Mouse (Mus musculus): ENCODE measurements around the gene Mpo.

Gene Mpo

DNA sequence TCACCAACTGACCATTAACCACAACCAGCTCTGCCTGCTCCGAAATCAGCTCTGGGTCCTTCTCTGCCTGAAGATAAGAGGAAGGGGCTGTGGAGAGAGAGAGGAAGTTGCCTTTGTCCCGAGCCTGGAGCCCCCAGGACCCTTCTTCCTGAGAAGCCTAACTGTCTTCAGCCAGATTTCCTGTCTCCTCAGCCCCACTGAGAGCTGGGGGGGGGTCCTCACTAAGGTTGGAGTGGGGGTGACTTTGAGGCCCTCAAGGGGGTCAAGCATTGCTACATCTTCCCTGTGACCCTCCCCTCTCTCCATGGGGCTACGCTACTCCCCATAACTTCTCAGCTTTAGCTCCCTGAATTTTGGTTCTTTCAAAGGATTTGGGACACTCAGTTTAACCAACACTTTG lies at the start of gene Mpo:
Gene Mpo, plus strand, starts transcription at position 122 of the 400 bp plus-strand sequence.
- no peak for DNase-seq (ENCODE audit: low read depth in 2 of 2, low spot score in 2 of 2)

- no peak for DNase-seq (ENCODE audit: low read depth in 2 of 2, low spot score in 2 of 2)
Observed at GRCm38 (mm10) chr11:87743691-87744090, 49.7 kb upstream of the Mpo start.

GRCm38 (mm10) chr11:87744964-87745363 lies 48.4 kb upstream of the Mpo start:
- peak; percentile 75 to 81 for DNase-seq (ENCODE audit: low read depth in 2 of 2, low spot score in 2 of 2)

DNA sequence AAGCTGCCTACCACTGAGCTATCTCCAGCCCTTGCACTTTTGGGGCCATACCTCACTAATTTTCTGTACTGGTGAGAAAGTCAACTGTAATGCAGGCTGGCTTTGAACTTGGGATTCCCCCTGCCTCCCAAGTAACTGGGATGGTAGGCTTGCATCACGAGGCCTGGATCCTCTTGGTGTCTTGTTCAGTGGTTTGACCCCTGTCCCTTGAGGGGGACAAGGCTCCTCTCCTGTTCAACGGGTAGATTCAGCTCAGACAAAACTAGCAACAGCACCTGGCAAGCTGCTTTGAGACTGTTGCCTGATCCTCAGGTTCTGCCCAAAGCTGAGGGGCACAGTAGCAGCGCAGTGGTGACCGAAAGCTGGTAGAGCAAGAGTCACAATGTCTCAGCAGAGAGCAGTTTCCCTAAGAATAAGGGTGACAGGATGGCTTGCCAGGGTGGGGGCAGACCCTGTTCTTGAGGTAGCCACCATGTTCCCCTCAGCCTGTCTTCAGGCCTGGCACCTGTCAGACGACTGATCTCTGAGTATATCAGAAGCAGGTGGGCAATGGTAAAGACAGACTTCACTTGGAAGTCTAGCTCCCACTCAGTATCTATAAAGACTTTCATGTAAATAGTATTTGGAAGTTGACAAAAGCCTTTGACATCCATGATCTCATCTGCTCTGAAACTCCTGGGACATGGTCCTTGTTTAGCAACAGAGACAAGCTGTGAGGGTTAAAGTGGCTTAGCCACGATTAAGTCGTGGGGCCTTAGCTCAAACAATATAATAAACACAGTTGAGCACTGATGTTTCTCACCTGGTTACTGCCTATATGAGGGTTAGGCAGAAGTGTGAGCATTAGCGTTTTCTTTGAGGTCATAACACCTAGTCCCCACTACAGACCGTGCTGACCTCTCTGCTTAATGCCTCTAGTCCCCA lies 47.5 kb upstream of the Mpo start:
- DNase-seq (ENCODE audit: low read depth in 2 of 2, low spot score in 2 of 2) = no peak

- no peak for DNase-seq (ENCODE audit: low read depth in 2 of 2, low spot score in 2 of 2)
Observed at GRCm38 (mm10) chr11:87747312-87747711, 46.1 kb upstream of the Mpo start.

GRCm38 (mm10) chr11:87747716-87748115 lies 45.7 kb upstream of the Mpo start:
- DNase-seq (ENCODE audit: low read depth in 2 of 2, low spot score in 2 of 2) = no peak

DNA sequence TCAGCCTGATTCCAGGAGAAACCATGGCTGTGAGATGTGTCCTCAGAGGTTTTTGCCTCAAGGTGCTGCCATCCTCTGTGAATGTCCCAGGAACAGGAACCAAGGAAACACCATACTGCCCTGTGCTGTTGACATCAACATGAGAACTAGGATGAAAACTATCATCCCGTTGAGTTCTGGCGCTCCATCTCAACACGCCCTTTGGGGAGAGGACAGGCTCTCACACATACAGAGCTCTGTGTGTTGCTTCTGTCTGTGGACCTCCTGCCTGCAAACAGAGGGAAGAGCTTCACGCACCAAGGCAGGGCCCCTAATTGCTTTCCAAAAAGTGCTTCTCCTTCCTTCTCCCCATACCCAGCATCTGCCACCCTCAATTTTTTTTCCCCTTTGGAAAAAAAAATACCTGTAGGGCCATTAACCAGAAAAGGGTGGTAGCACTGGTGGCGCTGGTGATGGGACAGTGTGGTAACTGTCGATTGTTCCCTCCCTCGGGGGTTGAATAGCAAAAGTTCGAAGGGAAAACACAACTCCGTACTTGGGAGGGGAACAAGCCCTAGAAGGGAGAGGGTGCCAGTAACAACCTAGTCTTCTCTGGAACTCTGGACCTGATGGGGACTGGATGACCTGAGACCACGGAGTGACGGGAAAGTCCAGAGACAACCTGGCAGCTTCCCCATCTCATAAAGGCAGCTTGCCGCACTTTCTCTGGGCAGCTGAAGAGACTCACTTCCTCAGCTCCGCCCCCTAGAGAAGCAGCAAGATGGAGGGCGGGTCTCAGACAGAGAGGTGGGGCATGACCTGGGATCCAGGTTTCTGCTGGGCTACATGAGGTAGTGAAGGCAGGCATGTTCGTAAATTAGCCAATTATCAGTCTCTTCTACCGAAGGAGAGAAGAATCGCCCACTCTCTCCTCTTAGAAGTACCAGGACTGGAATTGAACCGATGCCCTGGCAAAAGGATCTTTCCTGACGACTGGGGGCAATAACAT lies 45.0 kb upstream of the Mpo start:
- DNase-seq (ENCODE audit: low read depth in 2 of 2, low spot score in 2 of 2) = peak; percentile 74 to 86

- DNase-seq (ENCODE audit: low read depth in 2 of 2, low spot score in 2 of 2) = peak; percentile 89 to 93
Observed at GRCm38 (mm10) chr11:87749192-87750042, 44.0 kb upstream of the Mpo start.

DNA sequence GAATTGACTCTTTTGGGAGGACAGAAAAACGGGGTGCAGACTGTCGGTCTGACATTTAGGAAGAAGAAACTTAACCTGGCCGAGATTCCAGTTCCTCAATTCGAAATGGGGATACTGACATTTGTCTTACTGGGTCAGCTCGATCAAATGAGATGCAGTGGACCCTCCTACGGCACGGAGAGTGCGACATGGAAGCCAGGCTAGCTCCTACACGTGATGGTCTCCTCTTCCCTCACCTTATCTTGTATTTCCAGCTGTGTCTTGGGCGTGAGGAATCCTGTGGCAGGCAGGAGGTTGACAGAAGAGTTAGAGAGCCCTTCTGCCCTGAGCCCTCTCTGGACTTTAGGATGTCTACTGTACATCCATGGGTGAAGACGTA lies 43.3 kb upstream of the Mpo start:
- DNase-seq (ENCODE audit: low read depth in 2 of 2, low spot score in 2 of 2) = no peak

DNA sequence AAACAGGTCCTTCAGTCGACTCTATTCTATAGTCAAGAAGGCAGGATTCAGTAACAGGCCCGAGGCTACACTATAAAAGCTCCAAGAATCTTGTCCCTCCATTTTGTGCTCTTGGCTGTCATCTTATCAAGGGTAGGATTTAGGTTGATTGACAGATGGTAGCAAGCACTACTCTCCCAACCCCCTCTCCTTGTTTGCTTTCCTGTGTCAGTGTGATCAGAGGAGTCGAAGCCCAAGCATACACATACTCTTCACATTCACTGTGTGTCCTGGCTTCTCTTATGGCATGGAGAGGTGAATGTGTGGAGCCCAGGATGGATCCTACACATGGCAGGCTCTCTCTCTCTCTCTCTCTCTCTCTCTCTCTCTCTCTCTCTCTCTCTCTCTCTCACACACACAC lies 42.9 kb upstream of the Mpo start:
- peak in 1 of 2 experiments; percentile 68 for DNase-seq (ENCODE audit: low read depth in 2 of 2, low spot score in 2 of 2)

- no peak for DNase-seq (ENCODE audit: low read depth in 2 of 2, low spot score in 2 of 2)
Observed at GRCm38 (mm10) chr11:87751031-87751430, 42.4 kb upstream of the Mpo start.

- peak; percentile 77 to 82 for DNase-seq (ENCODE audit: low read depth in 2 of 2, low spot score in 2 of 2)
Observed at GRCm38 (mm10) chr11:87751491-87751966, 41.9 kb upstream of the Mpo start.

DNA sequence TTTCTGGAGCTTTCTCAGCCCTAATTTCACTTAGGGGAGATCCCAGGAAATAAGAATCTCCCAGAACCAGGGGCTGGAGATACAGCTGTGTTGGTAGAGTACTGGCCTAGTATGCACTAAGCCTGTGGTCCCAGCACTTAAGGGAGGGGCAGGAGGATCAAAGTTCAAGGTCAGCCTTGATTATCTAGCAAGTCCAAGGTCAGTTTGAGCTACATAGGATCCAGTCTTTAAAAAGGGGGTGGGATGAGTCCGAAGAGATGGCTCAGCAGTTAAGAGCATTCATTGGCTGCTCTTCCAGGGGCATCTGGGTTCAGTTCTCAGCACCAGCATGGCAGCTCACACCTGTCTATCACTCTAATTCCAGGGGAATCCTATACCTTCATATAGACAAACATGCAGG lies 41.1 kb upstream of the Mpo start:
- DNase-seq (ENCODE audit: low read depth in 2 of 2, low spot score in 2 of 2) = no peak

- DNase-seq (ENCODE audit: low read depth in 2 of 2, low spot score in 2 of 2) = no peak
Observed at GRCm38 (mm10) chr11:87753255-87753654, 40.1 kb upstream of the Mpo start.

GRCm38 (mm10) chr11:87753891-87754501 lies 39.4 kb upstream of the Mpo start:
- DNase-seq (ENCODE audit: low read depth in 2 of 2, low spot score in 2 of 2) = no peak

- DNase-seq (ENCODE audit: low read depth in 2 of 2, low spot score in 2 of 2) = peak; percentile 70 to 85
Observed at GRCm38 (mm10) chr11:87754603-87755002, 38.8 kb upstream of the Mpo start.

DNA sequence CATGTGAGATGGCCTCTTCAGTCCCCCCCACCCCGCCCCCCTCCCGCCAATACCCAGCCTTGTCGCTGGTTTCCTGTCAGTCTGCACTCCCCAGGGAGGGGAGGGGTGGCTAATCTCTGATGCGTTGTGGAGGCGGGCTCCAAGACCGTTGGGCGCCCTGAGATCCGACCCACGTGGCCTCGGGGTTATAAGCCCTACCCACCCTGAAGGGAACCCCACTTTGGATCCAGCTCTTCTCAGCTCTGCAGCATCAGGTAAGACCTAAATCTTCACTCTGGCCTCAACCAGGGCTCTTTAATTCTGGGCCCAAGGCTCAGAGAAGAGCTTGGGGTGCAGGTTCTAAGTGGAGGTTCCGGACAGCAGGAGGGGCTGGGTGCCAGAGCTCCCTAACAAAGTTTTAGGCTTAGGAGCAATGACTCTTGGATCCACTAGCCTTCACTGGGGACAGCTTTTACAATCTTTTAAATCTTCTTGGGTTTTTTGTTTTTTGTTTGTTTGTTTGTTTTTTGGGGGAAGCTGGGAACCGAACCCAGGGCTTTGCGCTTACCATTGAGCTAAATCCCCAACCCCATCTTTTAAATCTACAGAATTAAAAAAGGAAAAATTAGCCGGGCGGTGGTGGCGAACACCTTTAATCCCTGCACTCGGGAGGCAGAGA lies 37.9 kb upstream of the Mpo start:
- DNase-seq (ENCODE audit: low read depth in 2 of 2, low spot score in 2 of 2) = peak; percentile 95 to 96

DNA sequence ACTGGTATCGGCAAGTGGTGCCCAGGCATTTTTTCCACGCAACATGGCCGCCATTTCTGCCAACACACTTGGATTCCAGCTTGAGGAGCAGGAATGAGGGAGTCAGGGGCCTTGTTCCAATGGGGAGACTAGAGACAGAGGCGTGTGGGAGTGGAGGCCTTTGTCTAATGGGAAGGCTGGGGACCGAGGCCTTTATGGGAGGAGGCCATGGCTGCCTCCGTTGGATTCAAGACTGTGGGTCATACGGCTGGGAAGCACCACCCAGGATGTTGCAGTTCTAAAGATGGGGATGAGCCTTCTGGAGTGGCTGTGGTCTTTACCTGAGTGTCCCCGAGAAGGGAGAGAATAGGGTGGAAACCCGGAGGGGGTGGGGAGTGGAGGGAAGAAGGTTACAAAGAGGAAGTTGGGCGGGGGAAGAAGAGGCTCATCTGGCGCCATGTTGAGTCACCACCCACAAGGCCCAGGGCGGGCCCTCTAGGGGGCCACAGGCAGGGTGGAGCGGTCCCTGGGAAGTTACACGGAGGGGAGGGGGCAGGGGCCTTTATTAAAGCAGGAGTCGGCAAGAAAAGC lies 37.0 kb upstream of the Mpo start:
- peak; percentile 73 to 75 for DNase-seq (ENCODE audit: low read depth in 2 of 2, low spot score in 2 of 2)
